In the genomic region with DNA sequence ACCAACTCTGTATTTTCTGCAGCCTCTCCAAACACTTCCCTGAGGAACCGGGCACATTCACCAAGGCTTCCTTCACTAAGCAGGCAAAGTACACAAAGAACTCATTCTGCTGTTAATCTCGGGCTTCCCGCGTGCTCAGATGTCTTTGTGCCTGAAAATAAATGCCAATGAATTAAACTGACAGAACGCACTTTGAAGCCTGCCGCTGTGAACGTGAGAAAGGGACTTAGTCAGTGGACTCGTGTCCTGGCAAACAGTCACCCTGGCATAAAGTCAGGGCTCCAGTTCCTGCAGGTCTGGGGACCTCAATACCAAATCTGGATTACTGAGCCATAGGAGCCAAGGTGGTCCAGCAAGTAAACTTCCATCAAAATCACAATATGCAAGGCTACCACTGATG, we compare ENCODE assay signal across 9 mouse cellular contexts. TPM values are rescaled to one million over a fixed set of nuclear protein-coding genes. Genes with fewer than 3 reads are reported as not detected.
DNase-seq lines count a peak whose midpoint lies in the region; TF ChIP-seq lines count a peak whose summit lies in the region.
"Had no signal": no experiment of that assay in that cellular context is flagged by ENCODE, and none has a peak within 500 bp of the region (broad histone marks: within the 10 kb centered on the region; RNA-seq: fewer than 3 reads in every experiment).

No protein-coding gene starts in this region.

- no peak for TF ChIP-seq CTCF in layer of hippocampus, adult 2 months (conservative IDR thresholded peaks at IDR 0.05)

- intact Hi-C loops in heart, postnatal 36 days (cut with DNase I), result loop anchor here (10.0 kb wide), 1 partner anchor 229 kb away; no protein-coding TSS in a partner anchor

- peak; percentile 11 for DNase-seq in layer of hippocampus, adult 9-11 months
- DNase-seq in layer of hippocampus, adult 2 months (ENCODE audit: low spot score in 2 of 2), result no peak
- peak; percentile 72 for DNase-seq in embryo, embryonic 10 days (ENCODE audit: low spot score)
- peak; percentile 18 to 31 for DNase-seq in heart, postnatal 36 days
- DNase-seq in lung, adult 18-20 months, result peak; percentile 20 to 42
- DNase-seq in retina, postnatal 1 day, result peak; percentile 61
- no peak for DNase-seq in left cerebral cortex, adult 9 months (ENCODE audit: low spot score in 2 of 2)
- no peak for DNase-seq in frontal cortex, postnatal 10 days (ENCODE audit: low spot score in 2 of 2)

- H3K27ac ChIP-seq in layer of hippocampus, adult 2 months, result no peak overlapping the region

- H3K4me3 ChIP-seq in layer of hippocampus, adult 2 months, result no peak overlapping the region

RNA-seq across cellular contexts. Expression of a gene that starts 0.9 kb away (rescaled TPM):
- total RNA-seq in layer of hippocampus, adult 2 months (2021), result 1 to 10 TPM; 3.0 to 4.4 TPM
- 10 to 100 TPM in 1 of 2 experiments, 1 to 10 TPM in 1; 8.4 to 11.2 TPM for total RNA-seq in heart, postnatal 36 days (2021)
- total RNA-seq: MEL had no signal

Comparison
In these comparisons a context has a peak if more than half of its experiments do, and no peak if none do; other contexts are left out.
1. DNase-seq: peak in layer of hippocampus, adult 9-11 months (single experiment), embryo, embryonic 10 days (single experiment), heart, postnatal 36 days (2 of 2), lung, adult 18-20 months (2 of 2) and retina, postnatal 1 day (single experiment); none in layer of hippocampus, adult 2 months (0 of 2), left cerebral cortex, adult 9 months (0 of 2) and frontal cortex, postnatal 10 days (0 of 2).